ENCODE assay signal across 8 mouse cellular contexts in genomic region chr11:5062326-5062725, GRCm38 (mm10). TPM values are rescaled to one million over a fixed set of nuclear protein-coding genes. Genes with fewer than 3 reads are reported as not detected.
DNase-seq lines count a peak whose midpoint lies in the region; ATAC-seq and TF ChIP-seq lines count a peak whose summit lies in the region.

No protein-coding gene starts in this region.

- no peak overlapping the region for H3K27ac ChIP-seq in liver, adult 2 months (replicated peaks; ENCODE audit: insufficient read depth, low read depth, low read length)
- H3K27ac ChIP-seq in forebrain, embryonic 12.5 days: no peak overlapping the region
- H3K27ac ChIP-seq in limb, embryonic 14.5 days (replicated peaks; ENCODE audit: low read depth, low read length): no peak overlapping the region
- no peak overlapping the region for H3K27ac ChIP-seq in stomach, embryonic 14.5 days (ENCODE audit: low read length)

- no peak for TF ChIP-seq CTCF in liver, adult 2 months (IDR thresholded peaks at IDR 0.05; ENCODE audit: low read depth, low read length)

- peak overlapping the region; percentile 70 for H3K4me2 ChIP-seq in forebrain, embryonic 12.5 days
- H3K4me2 ChIP-seq in limb, embryonic 14.5 days (replicated peaks; ENCODE audit: low read depth, low read length, severe bottlenecking): peak overlapping the region; percentile 73
- peak overlapping the region; percentile 92 for H3K4me2 ChIP-seq in stomach, embryonic 14.5 days (replicated peaks; ENCODE audit: low read depth, low read length)

- WGBS in liver, adult 2 months: 48% methylated on average over 13 of the region's 13 CpGs
- 11% methylated on average over 13 of the region's 13 CpGs for WGBS in forebrain, embryonic 12.5 days
- 24% methylated on average over 13 of the region's 13 CpGs for WGBS in limb, embryonic 14.5 days
- 19% methylated on average over 13 of the region's 13 CpGs for WGBS in stomach, embryonic 14.5 days

- peak overlapping the region; percentile 42; the same call in 1 of the 2 replicates for H3K4me3 ChIP-seq in liver, adult 2 months (ENCODE audit: insufficient read depth, low read depth, low read length)
- peak overlapping the region; percentile 39 for H3K4me3 ChIP-seq in forebrain, embryonic 12.5 days (replicated peaks)
- peak overlapping the region; percentile 36 for H3K4me3 ChIP-seq in limb, embryonic 14.5 days (replicated peaks; ENCODE audit: low read length)
- peak overlapping the region; percentile 33 for H3K4me3 ChIP-seq in stomach, embryonic 14.5 days (ENCODE audit: low read depth, low read length)

- H3K79me2 ChIP-seq in liver, adult 2 months (ENCODE audit: control insufficient read depth, insufficient read depth, low read length): peaks cover 8% of the 10 kb centered on the region; the same call in 1 of the 2 replicates

- H3K36me3 ChIP-seq in liver, adult 2 months (ENCODE audit: control insufficient read depth, insufficient read depth, low read length): no peaks in the 10 kb centered on the region
- H3K36me3 ChIP-seq in forebrain, embryonic 12.5 days (replicated peaks): peaks cover 3% of the 10 kb centered on the region; the same call in 1 of the 2 replicates
- H3K36me3 ChIP-seq in limb, embryonic 14.5 days (ENCODE audit: control insufficient read depth, insufficient read depth, low read length): peaks cover 21% of the 10 kb centered on the region
- H3K36me3 ChIP-seq in stomach, embryonic 14.5 days (ENCODE audit: control insufficient read depth, insufficient read depth, low read length): no peaks in the 10 kb centered on the region

- H3K27me3 ChIP-seq in liver, adult 2 months (ENCODE audit: control insufficient read depth, insufficient read depth, low read length): 0 out of 2 replicates have a peak, but pooled peaks cover 7% of the 10 kb centered on the region
- peaks cover 75% of the 10 kb centered on the region for H3K27me3 ChIP-seq in forebrain, embryonic 12.5 days
- H3K27me3 ChIP-seq in limb, embryonic 14.5 days (ENCODE audit: control insufficient read depth, insufficient read depth, low read length): peaks cover 63% of the 10 kb centered on the region
- H3K27me3 ChIP-seq in stomach, embryonic 14.5 days (ENCODE audit: control insufficient read depth, insufficient read depth, low read length): peaks cover 37% of the 10 kb centered on the region

- ATAC-seq in forebrain, embryonic 12.5 days (ENCODE audit: low FRiP score): no peak
- no peak for ATAC-seq in limb, embryonic 14.5 days (ENCODE audit: low FRiP score, low read depth)
- ATAC-seq in stomach, embryonic 14.5 days (ENCODE audit: insufficient number of reproducible peaks, insufficient read depth, low FRiP score, low read depth): no peak
- no peak for ATAC-seq in cerebellum, adult (ENCODE audit: insufficient number of reproducible peaks, low FRiP score, low TSS enrichment)

- H3K9me3 ChIP-seq in forebrain, embryonic 12.5 days: no peaks in the 10 kb centered on the region
- no peaks in the 10 kb centered on the region for H3K9me3 ChIP-seq in limb, embryonic 14.5 days (ENCODE audit: control insufficient read depth, low read length)
- H3K9me3 ChIP-seq in stomach, embryonic 14.5 days (ENCODE audit: control insufficient read depth, low read depth, low read length): no peaks in the 10 kb centered on the region

- no peak for DNase-seq in liver, adult 2 months (ENCODE audit: extremely low read depth, low read depth, low spot score)
- DNase-seq in liver: no peak
- no peak for DNase-seq in limb, embryonic 14.5 days (ENCODE audit: low spot score)
- no peak for DNase-seq in thymus, postnatal 10 days (ENCODE audit: low spot score in 2 of 2)
- no peak for DNase-seq in thymus, adult 18-20 months

- peak overlapping the region; percentile 33 for H3K9ac ChIP-seq in liver, adult 2 months (ENCODE audit: low read depth, low read length)
- H3K9ac ChIP-seq in forebrain, embryonic 12.5 days: peak overlapping the region; percentile 48; the same call in 1 of the 2 replicates
- peak overlapping the region; percentile 48; the same call in 1 of the 2 replicates for H3K9ac ChIP-seq in limb, embryonic 14.5 days (ENCODE audit: low read depth, low read length, severe bottlenecking)
- H3K9ac ChIP-seq in stomach, embryonic 14.5 days (replicated peaks; ENCODE audit: low read depth, low read length): no peak overlapping the region

- H3K4me1 ChIP-seq in liver, adult 2 months (ENCODE audit: control insufficient read depth, insufficient read depth, low read length): peaks cover 22% of the 10 kb centered on the region
- peaks cover 63% of the 10 kb centered on the region for H3K4me1 ChIP-seq in forebrain, embryonic 12.5 days
- H3K4me1 ChIP-seq in limb, embryonic 14.5 days (ENCODE audit: control insufficient read depth, insufficient read depth, low read length): peaks cover 43% of the 10 kb centered on the region
- peaks cover 45% of the 10 kb centered on the region for H3K4me1 ChIP-seq in stomach, embryonic 14.5 days (ENCODE audit: control insufficient read depth, insufficient read depth, low read length)

- no peak for TF ChIP-seq POLR2A in liver, adult 2 months (IDR thresholded peaks at IDR 0.05; ENCODE audit: extremely low read depth, insufficient read depth, low read length)
- no peak for TF ChIP-seq POLR2A in limb, embryonic 14.5 days (IDR thresholded peaks at IDR 0.05; ENCODE audit: borderline replicate concordance, extremely low read depth, insufficient read depth, insufficient read length)

RNA-seq across cellular contexts. Expression of gene Gas2l1, which starts 2.8 kb away (rescaled TPM):
- total RNA-seq in liver, adult 2 months (2014; rRNA removed): 3.1 and 7.3 TPM in 2 replicates
- 25.4 and 25.8 TPM in 2 replicates for polyA plus RNA-seq in liver, adult 2 months (2012; rRNA removed)
- polyA plus RNA-seq in forebrain, embryonic 12.5 days (2016; fragmentation: Nextera tagmentation; extraction: Ambion mirVana): 28.5 and 31.8 TPM in 2 replicates
- 41.4 and 54.1 TPM in 2 replicates for polyA plus RNA-seq in limb, embryonic 14.5 days (2012; rRNA removed)
- polyA plus RNA-seq in limb, embryonic 14.5 days (2014; fragmentation: Nextera tagmentation; extraction: Ambion mirVana): 38.0 and 43.9 TPM in 2 replicates
- 22.9 and 27.9 TPM in 2 replicates for polyA plus RNA-seq in stomach, embryonic 14.5 days (2014; fragmentation: Nextera tagmentation; extraction: Ambion mirVana)

RNA-seq across cellular contexts. Expression of gene Rasl10a, which starts 4.4 kb away (rescaled TPM):
- not detected in 2 replicates for total RNA-seq in liver, adult 2 months (2014; rRNA removed)
- 0.26 TPM in 1 of 2 replicates, not detected in the other for polyA plus RNA-seq in liver, adult 2 months (2012; rRNA removed)
- polyA plus RNA-seq in forebrain, embryonic 12.5 days (2016; fragmentation: Nextera tagmentation; extraction: Ambion mirVana): 0.18 and 0.59 TPM in 2 replicates
- polyA plus RNA-seq in limb, embryonic 14.5 days (2012; rRNA removed): 8.6 and 11.2 TPM in 2 replicates
- 5.9 and 6.6 TPM in 2 replicates for polyA plus RNA-seq in limb, embryonic 14.5 days (2014; fragmentation: Nextera tagmentation; extraction: Ambion mirVana)
- 1.2 and 1.3 TPM in 2 replicates for polyA plus RNA-seq in stomach, embryonic 14.5 days (2014; fragmentation: Nextera tagmentation; extraction: Ambion mirVana)

RNA-seq across cellular contexts. Expression of gene Rhbdd3, which starts 36.4 kb away (rescaled TPM):
- total RNA-seq in liver, adult 2 months (2014; rRNA removed): 8.6 and 13.8 TPM in 2 replicates
- polyA plus RNA-seq in liver, adult 2 months (2012; rRNA removed): 26.5 and 30.8 TPM in 2 replicates
- 27.5 and 27.6 TPM in 2 replicates for polyA plus RNA-seq in forebrain, embryonic 12.5 days (2016; fragmentation: Nextera tagmentation; extraction: Ambion mirVana)
- polyA plus RNA-seq in limb, embryonic 14.5 days (2012; rRNA removed): 48.1 and 63.9 TPM in 2 replicates
- polyA plus RNA-seq in limb, embryonic 14.5 days (2014; fragmentation: Nextera tagmentation; extraction: Ambion mirVana): 24.6 and 27.4 TPM in 2 replicates
- polyA plus RNA-seq in stomach, embryonic 14.5 days (2014; fragmentation: Nextera tagmentation; extraction: Ambion mirVana): 29.7 and 31.2 TPM in 2 replicates

RNA-seq across cellular contexts. Expression of gene Ewsr1, which starts 36.7 kb away (rescaled TPM):
- total RNA-seq in liver, adult 2 months (2014; rRNA removed): 88.6 and 89.8 TPM in 2 replicates
- 95.1 and 112 TPM in 2 replicates for polyA plus RNA-seq in liver, adult 2 months (2012; rRNA removed)
- polyA plus RNA-seq in forebrain, embryonic 12.5 days (2016; fragmentation: Nextera tagmentation; extraction: Ambion mirVana): 915 and 936 TPM in 2 replicates
- polyA plus RNA-seq in limb, embryonic 14.5 days (2012; rRNA removed): 828 and 880 TPM in 2 replicates
- 357 and 409 TPM in 2 replicates for polyA plus RNA-seq in limb, embryonic 14.5 days (2014; fragmentation: Nextera tagmentation; extraction: Ambion mirVana)
- 467 and 495 TPM in 2 replicates for polyA plus RNA-seq in stomach, embryonic 14.5 days (2014; fragmentation: Nextera tagmentation; extraction: Ambion mirVana)
